Mouse (Mus musculus): Measurements from ENCODE around the gene Rabggta.

Gene Rabggta

DNA sequence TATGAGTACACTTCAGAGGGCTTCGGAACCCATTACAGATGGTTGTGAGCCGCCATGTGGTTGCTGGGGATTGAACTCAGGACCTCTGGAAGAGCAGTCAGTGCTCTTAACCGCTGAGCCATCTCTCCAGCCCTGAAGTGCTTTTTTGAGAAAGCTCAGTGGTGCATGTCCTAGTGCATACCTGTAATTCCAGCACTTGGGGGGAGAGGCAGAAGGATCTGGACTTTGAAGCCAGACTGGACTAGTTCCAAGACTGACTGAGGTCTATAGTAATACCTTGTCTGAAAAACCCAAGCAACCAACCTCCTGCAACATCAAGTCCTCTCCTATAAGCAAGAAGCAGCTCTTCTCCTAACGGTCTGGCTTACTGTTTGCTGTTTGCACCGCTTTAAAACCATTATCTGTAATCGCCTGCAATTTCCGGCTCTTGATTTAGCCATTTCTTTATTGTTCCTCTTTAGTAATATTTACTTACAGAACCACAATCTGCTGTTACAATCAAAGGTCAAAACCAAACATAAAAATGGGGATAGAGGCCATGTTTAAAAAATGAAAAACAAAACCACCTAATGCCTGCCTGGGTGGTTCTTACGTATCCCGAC, 15.1 kb upstream of the Rabggta start:
- no peak for TF ChIP-seq NANOG (IDR thresholded peaks at IDR 0.05; ENCODE audit: borderline replicate concordance, low read length)
- no peak for TF ChIP-seq CTCF (conservative IDR thresholded peaks at IDR 0.05; ENCODE audit: low read length)
- TF ChIP-seq POU5F1 (IDR thresholded peaks at IDR 0.05; ENCODE audit: borderline replicate concordance, low read length): no peak
- Histone ChIP-seq H3K4me3 (replicated peaks; ENCODE audit: low read length) (no peak overlapping the region), H3K27me3 (ENCODE audit: insufficient read depth, low read length) (peaks cover 14% of the 10 kb centered on the region; the same call in 1 of the 2 replicates), H3K9me3 (ENCODE audit: low read length) (no peaks in the 10 kb centered on the region), H3K36me3 (ENCODE audit: insufficient read depth, low read length) (peaks cover 34% of the 10 kb centered on the region), H3K4me1 (replicated peaks; ENCODE audit: low read depth, low read length) (peaks cover 11% of the 10 kb centered on the region)

DNA sequence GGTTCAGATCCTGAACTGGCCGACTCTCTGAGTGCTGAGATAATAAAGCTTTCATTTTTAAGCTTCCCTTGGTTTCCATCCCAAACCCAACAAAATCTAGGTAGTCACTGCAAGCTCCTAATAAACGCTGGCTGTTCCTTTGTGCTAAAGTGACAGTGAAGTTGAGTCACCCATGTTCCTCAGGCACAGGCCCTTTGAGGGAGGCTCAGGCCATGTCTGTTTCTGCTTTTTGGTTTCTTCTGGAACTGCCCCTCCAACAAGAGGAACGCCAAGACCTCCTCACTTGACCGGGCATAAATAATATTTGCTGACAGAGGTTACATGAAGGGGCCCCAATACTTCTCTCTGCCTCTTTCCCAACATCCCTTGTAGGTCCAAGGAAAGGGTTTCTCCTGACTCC, 13.7 kb upstream of the Rabggta start:
- no peak for TF ChIP-seq NANOG (IDR thresholded peaks at IDR 0.05; ENCODE audit: borderline replicate concordance, low read length)
- no peak for TF ChIP-seq POU5F1 (IDR thresholded peaks at IDR 0.05; ENCODE audit: borderline replicate concordance, low read length)
- TF ChIP-seq CTCF (conservative IDR thresholded peaks at IDR 0.05; ENCODE audit: low read length): no peak
- H3K9me3 ChIP-seq (ENCODE audit: low read length): no peaks in the 10 kb centered on the region
- peaks cover 24% of the 10 kb centered on the region for H3K36me3 ChIP-seq (ENCODE audit: insufficient read depth, low read length)
- H3K27me3 ChIP-seq (ENCODE audit: insufficient read depth, low read length): peaks cover 21% of the 10 kb centered on the region
- no peak overlapping the region for H3K4me3 ChIP-seq (replicated peaks; ENCODE audit: low read length)
- H3K4me1 ChIP-seq (replicated peaks; ENCODE audit: low read depth, low read length): peaks cover 11% of the 10 kb centered on the region

DNA sequence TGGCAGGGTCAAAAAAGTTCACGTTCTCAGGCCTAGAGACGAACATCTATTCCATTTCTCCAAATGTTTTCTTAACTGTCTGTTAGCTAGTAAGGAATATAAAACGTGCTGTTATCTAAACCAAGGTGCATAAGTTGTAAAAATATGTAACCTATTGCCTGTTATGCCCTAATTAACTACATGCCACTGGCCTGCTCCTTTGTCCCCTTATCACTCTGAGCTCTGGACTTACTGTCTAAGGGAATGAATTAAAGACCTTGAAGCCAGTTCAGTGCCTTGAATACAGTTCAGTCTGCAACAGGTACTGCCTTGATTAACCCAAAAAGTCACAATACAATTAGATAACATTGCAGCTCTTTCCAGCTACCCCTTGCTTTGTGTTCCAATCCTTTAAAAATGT, 13.3 kb upstream of the Rabggta start:
- Histone ChIP-seq H3K4me3 (replicated peaks; ENCODE audit: low read length) (no peak overlapping the region), H3K36me3 (ENCODE audit: insufficient read depth, low read length) (peaks cover 20% of the 10 kb centered on the region), H3K9me3 (ENCODE audit: low read length) (no peaks in the 10 kb centered on the region), H3K4me1 (replicated peaks; ENCODE audit: low read depth, low read length) (peaks cover 11% of the 10 kb centered on the region), H3K27me3 (ENCODE audit: insufficient read depth, low read length) (peaks cover 25% of the 10 kb centered on the region)
- no peak for TF ChIP-seq NANOG (IDR thresholded peaks at IDR 0.05; ENCODE audit: borderline replicate concordance, low read length)
- TF ChIP-seq POU5F1 (IDR thresholded peaks at IDR 0.05; ENCODE audit: borderline replicate concordance, low read length): no peak
- TF ChIP-seq CTCF (conservative IDR thresholded peaks at IDR 0.05; ENCODE audit: low read length): no peak

DNA sequence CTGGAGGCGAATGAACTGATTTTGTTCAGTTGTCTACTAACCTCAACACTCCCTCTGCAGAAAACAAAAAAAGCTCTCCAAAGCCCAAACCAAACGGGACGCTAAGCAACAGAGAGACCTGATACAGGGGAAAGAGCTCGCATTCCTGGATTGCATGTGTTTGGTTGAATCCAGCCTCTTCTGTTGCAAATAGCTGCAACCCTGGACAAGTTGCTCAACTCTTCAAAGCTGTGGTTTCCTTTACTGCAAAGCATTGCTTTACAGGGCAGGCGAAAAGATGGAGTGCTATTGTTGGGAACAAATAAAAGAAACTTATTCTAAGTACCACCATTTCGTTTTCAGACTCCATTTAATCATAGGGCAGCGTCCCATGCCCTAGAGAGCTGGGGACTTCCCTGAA, 12.8 kb upstream of the Rabggta start:
- TF ChIP-seq POU5F1 (IDR thresholded peaks at IDR 0.05; ENCODE audit: borderline replicate concordance, low read length): no peak
- TF ChIP-seq NANOG (IDR thresholded peaks at IDR 0.05; ENCODE audit: borderline replicate concordance, low read length): no peak
- no peak for TF ChIP-seq CTCF (conservative IDR thresholded peaks at IDR 0.05; ENCODE audit: low read length)
- Histone ChIP-seq H3K4me1 (replicated peaks; ENCODE audit: low read depth, low read length) (peaks cover 10% of the 10 kb centered on the region), H3K4me3 (replicated peaks; ENCODE audit: low read length) (no peak overlapping the region), H3K36me3 (ENCODE audit: insufficient read depth, low read length) (peaks cover 15% of the 10 kb centered on the region), H3K9me3 (ENCODE audit: low read length) (no peaks in the 10 kb centered on the region), H3K27me3 (ENCODE audit: insufficient read depth, low read length) (peaks cover 30% of the 10 kb centered on the region)

DNA sequence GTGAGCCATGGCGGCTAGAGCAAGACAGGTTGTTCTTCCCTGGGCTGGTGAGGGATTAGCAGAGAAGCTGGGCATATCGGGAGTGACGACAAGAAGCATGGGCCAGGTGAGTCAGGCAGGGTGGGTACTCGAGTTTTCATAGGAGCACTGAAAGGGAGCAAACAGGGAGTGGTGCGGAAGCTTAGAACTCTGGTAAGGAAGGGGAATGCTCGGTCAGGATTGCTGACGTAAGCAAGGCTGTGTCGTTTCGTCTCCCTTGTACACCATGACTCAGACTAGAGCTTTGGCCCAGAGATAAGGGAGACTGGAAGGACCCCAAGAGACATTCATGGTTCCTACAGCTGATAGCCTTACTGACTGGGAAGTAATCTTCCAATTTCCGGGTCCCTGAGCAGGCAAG, 11.8 kb upstream of the Rabggta start:
- H3K9me3 ChIP-seq (ENCODE audit: low read length): no peaks in the 10 kb centered on the region
- peaks cover 31% of the 10 kb centered on the region for H3K27me3 ChIP-seq (ENCODE audit: insufficient read depth, low read length)
- H3K4me3 ChIP-seq (replicated peaks; ENCODE audit: low read length): no peak overlapping the region
- TF ChIP-seq POU5F1 (IDR thresholded peaks at IDR 0.05; ENCODE audit: borderline replicate concordance, low read length): no peak
- no peak for TF ChIP-seq NANOG (IDR thresholded peaks at IDR 0.05; ENCODE audit: borderline replicate concordance, low read length)
- no peak for TF ChIP-seq CTCF (conservative IDR thresholded peaks at IDR 0.05; ENCODE audit: low read length)
- H3K4me1 ChIP-seq (replicated peaks; ENCODE audit: low read depth, low read length): peaks cover 3% of the 10 kb centered on the region; the same call in 1 of the 2 replicates
- peaks cover 6% of the 10 kb centered on the region for H3K36me3 ChIP-seq (ENCODE audit: insufficient read depth, low read length)

DNA sequence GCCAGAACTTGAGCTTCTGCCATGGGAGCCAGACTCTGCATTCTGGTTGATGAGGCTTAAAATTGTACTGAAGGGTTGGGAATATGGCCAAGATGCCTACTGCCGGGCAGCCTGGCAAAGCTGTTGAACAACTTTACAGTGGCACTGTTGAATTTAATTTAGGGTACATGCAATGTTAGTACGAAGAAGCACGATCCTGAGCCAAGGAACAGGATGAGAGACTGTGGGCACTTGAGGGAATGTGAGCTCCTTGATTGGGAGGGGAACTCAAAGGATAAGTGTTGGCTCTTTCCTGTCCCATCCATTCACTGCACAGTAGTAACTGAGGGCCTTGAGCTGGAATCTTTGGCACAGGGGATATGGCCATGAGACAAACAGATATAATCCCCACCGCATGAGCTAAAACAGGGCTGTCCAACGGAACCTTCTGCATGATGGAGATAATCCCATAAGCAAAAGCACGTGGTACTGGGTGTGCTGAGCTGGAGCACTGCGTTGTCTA, 8.5 kb upstream of the Rabggta start:
- no peak overlapping the region for H3K4me3 ChIP-seq (replicated peaks; ENCODE audit: low read length)
- H3K36me3 ChIP-seq (ENCODE audit: insufficient read depth, low read length): no peaks in the 10 kb centered on the region
- peaks cover 15% of the 10 kb centered on the region for H3K4me1 ChIP-seq (replicated peaks; ENCODE audit: low read depth, low read length)
- H3K9me3 ChIP-seq (ENCODE audit: low read length): no peaks in the 10 kb centered on the region
- TF ChIP-seq POU5F1 (IDR thresholded peaks at IDR 0.05; ENCODE audit: borderline replicate concordance, low read length) (no peak), NANOG (IDR thresholded peaks at IDR 0.05; ENCODE audit: borderline replicate concordance, low read length) (no peak), CTCF (conservative IDR thresholded peaks at IDR 0.05; ENCODE audit: low read length) (no peak)
- peaks cover 29% of the 10 kb centered on the region for H3K27me3 ChIP-seq (ENCODE audit: insufficient read depth, low read length)

DNA sequence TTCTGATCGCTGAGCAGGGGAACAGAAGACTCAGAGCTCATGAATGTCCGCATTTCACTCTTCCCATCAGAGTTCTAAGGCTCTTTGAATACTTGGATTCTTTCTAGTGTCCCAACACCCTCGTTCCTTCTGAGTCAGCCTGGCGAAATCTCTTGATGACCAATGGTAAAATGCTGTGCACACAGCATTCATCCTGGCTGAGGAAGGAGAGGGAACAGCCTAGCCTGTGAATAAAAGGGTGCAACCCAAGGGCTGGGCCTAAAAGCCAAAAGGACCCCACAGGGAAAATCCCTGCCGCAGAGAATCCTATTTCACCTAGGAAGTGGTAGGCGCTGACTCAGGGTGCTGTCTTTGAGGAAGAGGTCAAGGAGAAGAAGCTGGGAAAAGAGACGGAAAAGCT, 8.1 kb upstream of the Rabggta start:
- TF ChIP-seq CTCF (conservative IDR thresholded peaks at IDR 0.05; ENCODE audit: low read length) (no peak), POU5F1 (IDR thresholded peaks at IDR 0.05; ENCODE audit: borderline replicate concordance, low read length) (no peak), NANOG (IDR thresholded peaks at IDR 0.05; ENCODE audit: borderline replicate concordance, low read length) (no peak)
- Histone ChIP-seq H3K4me3 (replicated peaks; ENCODE audit: low read length) (no peak overlapping the region), H3K27me3 (ENCODE audit: insufficient read depth, low read length) (peaks cover 26% of the 10 kb centered on the region), H3K36me3 (ENCODE audit: insufficient read depth, low read length) (no peaks in the 10 kb centered on the region), H3K4me1 (replicated peaks; ENCODE audit: low read depth, low read length) (peaks cover 19% of the 10 kb centered on the region), H3K9me3 (ENCODE audit: low read length) (no peaks in the 10 kb centered on the region)

DNA sequence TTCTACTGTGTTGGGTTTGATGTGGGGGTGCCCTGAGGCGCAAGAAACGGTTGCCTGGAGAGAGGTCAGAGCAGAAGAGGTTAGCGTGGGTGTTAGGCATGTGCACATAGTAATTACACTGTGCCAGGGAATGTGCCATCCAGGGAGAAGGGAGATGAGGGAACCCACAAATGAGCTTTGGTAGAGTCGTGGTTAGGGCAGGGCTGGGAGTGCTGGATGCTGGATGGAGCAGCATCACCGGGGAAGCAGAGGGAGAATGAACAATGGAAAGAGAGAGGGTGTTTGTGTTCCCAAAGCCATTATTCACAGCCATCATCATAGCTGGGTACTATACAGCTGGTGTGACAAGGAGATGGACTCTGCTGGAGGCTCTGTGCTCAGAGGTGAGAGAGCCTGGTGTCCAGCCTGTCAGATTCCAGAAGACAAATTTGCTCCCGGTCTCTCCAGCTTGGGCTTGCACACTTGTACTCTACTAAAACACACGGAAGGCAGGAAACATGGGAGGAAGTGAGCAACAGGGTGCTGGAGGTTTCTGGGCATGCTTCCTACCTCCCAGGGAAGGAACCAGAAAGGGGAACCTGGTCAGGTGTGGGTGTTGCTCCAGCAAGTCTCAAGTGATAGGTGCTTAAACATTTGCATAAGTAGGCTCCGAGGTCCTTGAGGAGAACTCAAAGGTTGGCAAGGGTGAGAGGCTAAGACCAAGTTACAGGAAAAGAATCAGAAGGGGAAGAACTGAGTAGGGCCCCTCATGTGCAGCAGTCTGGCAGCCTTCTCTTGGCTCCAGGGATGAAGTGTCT, 6.0 kb upstream of the Rabggta start:
- H3K4me3 ChIP-seq (replicated peaks; ENCODE audit: low read length): no peak overlapping the region
- H3K4me1 ChIP-seq (replicated peaks; ENCODE audit: low read depth, low read length): peaks cover 26% of the 10 kb centered on the region
- peaks cover 21% of the 10 kb centered on the region for H3K27me3 ChIP-seq (ENCODE audit: insufficient read depth, low read length)
- no peaks in the 10 kb centered on the region for H3K9me3 ChIP-seq (ENCODE audit: low read length)
- H3K36me3 ChIP-seq (ENCODE audit: insufficient read depth, low read length): no peaks in the 10 kb centered on the region
- TF ChIP-seq NANOG (IDR thresholded peaks at IDR 0.05; ENCODE audit: borderline replicate concordance, low read length) (no peak), POU5F1 (IDR thresholded peaks at IDR 0.05; ENCODE audit: borderline replicate concordance, low read length) (no peak), CTCF (conservative IDR thresholded peaks at IDR 0.05; ENCODE audit: low read length) (no peak)
